Mouse (Mus musculus): ENCODE results near the gene Ndufa5.
A peak's percentile ranks its signal among the peaks of the same experiment; 100 is the strongest.

Ndufa5 gene

GRCm38 (mm10) chr6:24525705-24526104 is 2.1 kb downstream of the Ndufa5 start:
- DNase-seq (ENCODE audit: low spot score) = no peak

- peak; percentile 66 for DNase-seq (ENCODE audit: low spot score)
Measured at GRCm38 (mm10) chr6:24516197-24516596, 11.6 kb downstream of the Ndufa5 start.

GRCm38 (mm10) chr6:24514552-24515284 is 13.1 kb downstream of the Ndufa5 start, which contains the start of gene Iqub:
Gene Iqub, minus strand, starts transcription at chr6:24515067.
- no peak for DNase-seq (ENCODE audit: low spot score)

- DNase-seq (ENCODE audit: low spot score) = no peak
Measured at GRCm38 (mm10) chr6:24504141-24504540, 23.7 kb downstream of the Ndufa5 start.

- DNase-seq (ENCODE audit: low spot score) = peak; percentile 40
Measured at GRCm38 (mm10) chr6:24490341-24490740, 37.5 kb downstream of the Ndufa5 start.

GRCm38 (mm10) chr6:24486530-24486929 is 41.3 kb downstream of the Ndufa5 start:
- no peak for DNase-seq (ENCODE audit: low spot score)

- DNase-seq (ENCODE audit: low spot score) = no peak
Measured at GRCm38 (mm10) chr6:24470571-24471132, 57.2 kb downstream of the Ndufa5 start.

- DNase-seq (ENCODE audit: low spot score) = no peak
Measured at GRCm38 (mm10) chr6:24470135-24470534, 57.7 kb downstream of the Ndufa5 start.

Measured in adipocyte (in vitro differentiated cells).